Mouse (Mus musculus) skeletal muscle tissue, adult 2 months (tissue): ENCODE results near the gene Ncbp2.

ENCODE experiments used
- DNase-seq: peaks from one replicate; pipeline ENCODE4 v3.0.0-alpha.2; 2012; ENCODE audit warnings: low read depth, low spot score

Gene Ncbp2

DNA sequence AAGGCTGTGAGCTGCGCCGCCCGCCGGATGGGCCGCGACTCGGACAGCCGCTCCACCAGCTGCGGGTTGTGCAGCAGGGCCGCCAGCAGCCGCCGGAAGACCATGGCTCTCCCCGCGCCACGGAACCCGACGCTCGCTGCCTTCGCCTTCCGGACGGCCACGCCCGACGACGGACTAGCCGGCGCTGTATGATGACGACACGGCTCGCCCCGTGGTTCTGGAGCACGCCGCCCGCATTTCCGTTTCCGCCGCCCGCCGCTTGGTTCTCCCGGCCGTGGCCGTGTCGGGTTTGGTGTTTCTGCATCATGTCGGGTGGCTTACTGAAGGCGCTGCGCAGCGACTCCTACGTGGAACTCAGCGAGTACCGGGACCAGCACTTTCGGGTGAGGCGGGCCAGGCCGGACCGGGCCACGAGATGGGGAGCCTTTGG lies at the start of gene Ncbp2, which contains the start of gene 0610012G03Rik:
Gene Ncbp2 (plus strand): TSS at position 169 of the 430 bp plus-strand sequence.
Gene 0610012G03Rik (minus strand): TSS at position 150 of the 430 bp plus-strand sequence.
- DNase-seq = peak; percentile 93

DNA sequence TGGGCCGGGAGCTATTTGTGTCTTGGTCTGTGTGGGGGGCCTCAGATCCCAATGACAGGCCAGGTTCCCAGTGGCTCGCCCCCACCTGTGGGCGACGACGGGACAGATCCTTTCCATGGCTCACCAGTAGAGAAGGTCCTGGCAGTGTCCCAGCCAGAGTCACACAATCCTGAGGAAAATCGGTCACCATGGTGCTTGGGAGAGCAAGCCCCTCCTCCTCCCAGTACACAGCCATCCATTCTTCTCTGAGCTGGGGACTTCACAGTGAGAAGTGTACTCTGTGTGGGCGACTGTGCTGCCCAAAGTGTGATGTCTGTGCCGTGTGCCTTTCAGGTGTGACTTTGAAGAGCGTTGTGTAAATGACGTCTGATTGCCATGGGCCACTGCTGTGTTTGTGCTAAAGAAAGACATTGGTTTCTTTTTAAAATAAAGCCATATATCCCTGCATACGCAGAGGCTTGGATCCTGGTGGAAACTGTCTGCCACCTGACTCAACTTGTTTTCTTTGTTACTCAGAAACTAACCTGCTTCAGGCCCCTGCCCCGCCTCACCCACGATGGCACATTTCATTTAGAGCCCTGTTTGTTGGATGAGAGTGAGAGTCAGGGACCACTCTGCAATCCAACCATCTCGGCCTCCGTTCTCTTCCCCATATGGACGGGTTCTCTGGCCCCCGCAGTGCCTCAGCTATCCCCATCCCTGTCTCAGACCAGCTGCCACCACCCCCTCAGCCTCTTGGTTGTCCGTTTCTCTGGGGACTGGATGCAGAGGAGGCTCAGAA lies 49.6 kb upstream of the Ncbp2 start:
- no peak for DNase-seq

DNA sequence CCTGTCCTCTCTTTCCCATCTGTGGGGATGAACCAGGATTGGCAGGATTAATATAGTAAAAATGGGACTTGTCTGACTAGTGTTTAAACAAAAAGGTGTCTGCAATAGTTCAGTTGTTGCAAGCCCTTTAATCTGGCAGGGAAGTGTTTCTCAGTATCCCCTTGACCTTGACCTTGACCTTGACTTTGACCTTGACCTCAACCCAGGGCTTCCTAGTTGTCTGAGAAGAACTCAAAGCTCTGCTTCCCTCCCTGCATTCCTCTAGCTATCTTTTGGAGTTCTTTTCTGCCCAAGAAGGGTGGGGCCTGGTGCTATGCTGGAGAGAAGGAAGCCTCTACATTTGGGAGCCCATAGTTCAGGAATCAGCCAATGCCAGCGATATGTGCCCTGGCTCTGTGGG lies 46.4 kb upstream of the Ncbp2 start:
- no peak for DNase-seq

GRCm38 (mm10) chr16:31903239-31903638 lies 45.1 kb upstream of the Ncbp2 start:
- no peak for DNase-seq

DNA sequence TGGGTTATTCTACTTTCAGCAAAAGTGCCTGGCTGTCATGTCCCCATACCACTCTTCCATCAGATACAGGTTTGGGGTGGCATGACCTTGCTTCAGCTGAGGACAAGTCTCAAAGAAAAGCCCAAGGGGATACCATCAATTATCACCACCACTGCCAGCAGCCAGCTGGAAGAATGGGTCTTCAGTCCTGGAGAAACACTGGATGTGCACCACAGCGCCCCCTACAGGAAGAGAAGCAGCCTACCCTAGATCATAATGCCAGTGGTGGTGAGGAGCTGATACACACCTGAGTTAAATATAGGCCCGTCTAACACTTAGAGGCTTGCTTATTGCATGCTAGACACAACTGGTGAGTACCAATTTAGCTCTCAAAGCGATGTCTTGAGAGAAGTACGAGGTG lies 43.0 kb upstream of the Ncbp2 start:
- DNase-seq = no peak

GRCm38 (mm10) chr16:31905891-31906825 lies 42.2 kb upstream of the Ncbp2 start:
- DNase-seq = no peak

DNA sequence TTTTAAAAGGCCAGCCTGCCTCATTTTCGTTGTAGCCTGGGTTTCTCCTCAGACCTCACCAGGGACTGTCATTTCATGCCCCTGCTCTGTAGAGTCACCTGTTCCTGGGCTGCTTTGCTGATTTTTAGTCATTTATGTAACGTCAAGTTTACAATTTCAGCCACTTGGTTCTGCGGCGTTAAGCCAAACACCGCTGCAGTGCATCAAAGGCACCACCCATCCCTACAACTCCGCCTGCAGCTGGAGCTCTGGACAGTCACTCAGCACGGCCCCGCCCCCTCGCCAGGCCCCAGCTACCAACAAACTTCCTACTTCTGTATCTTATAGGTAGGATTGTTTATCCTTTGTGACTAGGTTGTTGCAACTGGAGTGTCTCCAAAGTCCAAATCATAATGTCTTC lies 41.4 kb upstream of the Ncbp2 start:
- no peak for DNase-seq

DNA sequence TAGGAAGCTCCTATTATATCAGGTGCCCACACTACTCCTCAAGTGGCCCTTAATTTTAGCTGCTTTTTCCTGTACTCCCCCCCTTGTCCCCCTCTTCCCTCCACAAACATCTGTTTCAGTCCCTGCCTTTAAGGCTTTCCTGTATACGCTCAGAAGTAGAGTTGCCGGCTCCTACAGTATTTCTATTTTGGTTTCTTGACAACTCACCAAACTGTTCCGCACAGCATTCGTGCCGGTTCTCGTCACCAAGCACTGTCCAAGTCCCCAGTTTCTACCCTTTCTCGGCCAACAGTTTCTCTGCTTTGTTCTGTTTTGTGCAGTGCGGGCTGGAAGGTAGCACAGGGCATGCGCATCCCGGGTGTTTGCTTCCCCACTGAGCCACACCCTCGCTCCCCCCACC lies 39.4 kb upstream of the Ncbp2 start:
- no peak for DNase-seq

GRCm38 (mm10) chr16:31910281-31910847 lies 37.9 kb upstream of the Ncbp2 start:
- no peak for DNase-seq

- DNase-seq = no peak
These were observed 30.5 kb upstream of the Ncbp2 start for GRCm38 (mm10) chr16:31917776-31918175.

GRCm38 (mm10) chr16:31918248-31918724 lies 30.0 kb upstream of the Ncbp2 start:
- DNase-seq = peak; percentile 42

DNA sequence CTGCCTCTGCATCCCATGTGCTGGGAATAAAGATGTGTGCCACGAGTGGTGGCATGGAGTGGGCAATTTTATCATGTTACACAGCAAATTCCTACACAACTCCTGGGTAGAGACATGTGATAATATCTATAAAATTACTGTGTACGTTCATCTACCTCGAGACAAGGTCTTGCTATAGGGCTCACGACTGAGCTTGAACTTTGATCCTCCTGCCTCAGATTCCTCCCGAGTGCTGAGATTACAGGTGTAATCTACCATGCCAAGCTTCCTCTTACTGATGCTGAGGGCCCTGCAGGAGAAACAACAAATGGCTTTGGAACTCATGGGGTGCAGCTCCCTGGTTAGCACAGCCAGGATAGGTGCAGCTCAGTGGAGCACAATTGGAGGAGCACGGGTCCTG lies 23.9 kb upstream of the Ncbp2 start:
- DNase-seq = no peak

- DNase-seq = no peak
These were observed 22.2 kb upstream of the Ncbp2 start for GRCm38 (mm10) chr16:31926091-31926490.

DNA sequence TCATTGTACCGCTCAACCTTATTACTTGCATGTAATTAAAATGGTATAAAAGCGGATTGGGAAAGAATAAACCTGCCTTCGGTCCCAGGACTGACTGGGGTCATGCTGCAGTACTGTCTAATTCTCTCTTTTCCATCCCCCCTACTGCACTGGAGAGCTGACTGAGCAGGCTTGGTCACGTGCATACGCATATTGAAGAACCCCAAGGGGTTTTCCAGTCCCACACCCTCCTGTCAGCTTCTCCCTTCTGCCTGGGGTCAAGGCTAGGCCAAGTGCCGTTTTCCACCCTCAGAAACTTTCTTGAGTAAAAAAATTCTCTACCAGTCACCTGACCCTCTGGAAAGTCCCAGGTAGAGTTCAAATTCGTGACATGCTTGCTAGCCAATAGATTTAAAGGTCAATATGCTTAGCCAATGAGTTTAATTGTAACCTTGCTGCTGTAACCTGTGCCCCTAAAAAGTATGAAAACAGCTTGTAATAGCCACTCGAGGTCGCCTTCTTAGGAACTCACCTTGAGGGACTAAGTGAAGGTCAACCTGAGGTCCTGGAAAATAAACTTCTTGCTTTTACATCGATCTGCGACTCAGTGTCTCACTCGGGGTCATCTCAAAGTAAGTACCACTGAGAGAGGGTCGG lies 21.6 kb upstream of the Ncbp2 start:
- DNase-seq = no peak

DNA sequence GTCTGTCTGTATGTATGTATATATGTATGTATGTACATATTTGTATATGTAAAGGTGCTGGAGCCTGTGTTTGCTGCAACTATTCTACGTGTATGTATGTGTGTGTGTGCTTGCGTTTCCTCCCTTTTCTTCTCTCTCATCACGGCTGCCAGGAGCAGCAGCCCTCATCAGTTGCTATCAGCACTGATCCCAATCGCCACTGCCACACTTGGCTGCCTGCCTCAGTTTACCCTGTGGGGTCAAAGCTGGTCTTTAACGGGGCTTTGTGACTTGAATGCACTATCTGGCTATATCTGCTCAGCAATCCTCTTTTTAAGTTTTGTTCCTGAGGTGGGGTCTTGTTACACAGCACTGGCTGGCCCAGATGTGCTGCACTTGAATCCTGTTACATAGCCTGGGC lies 20.9 kb upstream of the Ncbp2 start:
- DNase-seq = no peak

DNA sequence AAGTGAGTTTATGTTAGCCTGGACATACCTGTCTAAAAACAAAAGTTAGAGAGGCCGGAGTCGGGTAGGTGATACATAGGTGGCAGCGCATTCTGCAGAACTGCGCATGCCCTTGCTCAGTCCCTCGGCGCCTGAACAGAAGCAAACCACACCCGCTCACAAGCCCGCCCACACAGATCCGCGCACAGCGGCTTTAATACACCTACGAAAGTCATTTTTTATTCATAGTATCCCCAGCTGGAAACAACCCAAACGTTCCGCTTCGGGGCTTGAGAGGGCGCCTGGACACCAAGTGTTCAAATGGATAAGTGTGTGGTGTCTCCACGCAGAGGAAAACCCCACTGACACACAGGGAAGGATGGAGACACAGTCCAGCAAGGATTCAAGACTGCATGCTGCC lies 17.0 kb upstream of the Ncbp2 start:
- DNase-seq = no peak

DNA sequence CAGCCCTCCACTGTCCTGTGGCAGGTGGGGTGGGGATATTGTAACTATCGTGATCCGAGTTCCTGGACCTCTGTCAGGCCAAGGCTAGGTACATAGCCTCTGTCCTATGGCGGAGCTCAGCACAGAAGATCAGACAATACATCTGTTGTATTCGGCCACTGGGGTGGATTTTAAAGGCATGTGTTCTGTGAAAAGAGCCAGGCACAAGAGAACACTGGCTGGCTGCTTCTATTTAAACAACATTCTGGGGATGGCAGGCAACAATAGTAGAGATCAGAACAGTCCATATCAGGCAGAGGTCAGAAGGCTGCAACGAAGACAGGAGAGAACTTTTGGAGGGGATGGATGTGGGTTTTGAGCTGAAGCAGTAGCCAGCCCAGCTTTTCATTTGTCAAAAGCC lies 16.1 kb upstream of the Ncbp2 start:
- DNase-seq = no peak

DNA sequence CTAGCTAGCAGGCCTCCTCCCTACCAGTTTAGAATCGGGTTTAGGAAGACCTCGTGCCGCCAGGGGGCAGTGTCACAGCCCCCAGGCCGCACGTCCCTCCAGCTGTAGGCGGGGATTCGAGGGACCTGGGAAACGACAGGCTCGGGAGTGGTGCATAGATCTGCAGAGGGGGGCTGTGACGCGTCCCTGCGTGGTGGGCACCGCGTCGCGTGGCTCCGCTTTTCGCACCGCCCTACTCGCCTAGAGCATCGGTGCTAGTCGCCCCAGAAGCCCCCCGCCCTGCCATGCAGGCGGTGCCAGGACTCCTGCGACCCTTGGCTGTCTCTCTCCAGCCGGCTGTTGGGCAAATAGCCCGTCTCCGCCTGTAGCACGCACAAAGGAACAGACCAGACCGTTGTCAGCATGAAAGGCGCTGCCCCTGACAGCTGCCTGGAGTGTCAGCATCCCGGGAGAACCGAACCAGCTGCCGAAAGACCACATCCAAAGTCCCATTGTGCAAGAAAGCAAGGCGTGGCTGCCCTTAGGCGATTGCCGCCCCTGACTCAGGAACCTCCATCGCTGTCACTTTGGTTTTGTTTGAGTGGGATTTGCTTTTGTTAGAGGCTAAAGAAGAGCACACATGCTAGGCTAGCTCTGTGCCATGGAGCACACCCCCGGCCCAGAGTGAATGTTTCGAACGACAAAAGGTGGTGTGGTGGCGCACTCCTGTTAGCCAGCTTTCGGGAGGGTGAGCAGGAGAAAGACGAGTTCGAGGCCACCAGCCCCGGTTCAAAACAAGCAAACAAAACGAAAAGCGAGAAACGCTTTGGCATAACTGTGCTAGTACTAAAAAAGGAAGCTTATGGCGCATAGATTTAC lies 15.2 kb upstream of the Ncbp2 start:
- DNase-seq = peak; percentile 89

GRCm38 (mm10) chr16:31933751-31934549 lies 14.4 kb upstream of the Ncbp2 start, which contains the start of gene Pigz:
TSS of gene Pigz (plus strand) at chr16:31933851.
- DNase-seq = peak; percentile 27

DNA sequence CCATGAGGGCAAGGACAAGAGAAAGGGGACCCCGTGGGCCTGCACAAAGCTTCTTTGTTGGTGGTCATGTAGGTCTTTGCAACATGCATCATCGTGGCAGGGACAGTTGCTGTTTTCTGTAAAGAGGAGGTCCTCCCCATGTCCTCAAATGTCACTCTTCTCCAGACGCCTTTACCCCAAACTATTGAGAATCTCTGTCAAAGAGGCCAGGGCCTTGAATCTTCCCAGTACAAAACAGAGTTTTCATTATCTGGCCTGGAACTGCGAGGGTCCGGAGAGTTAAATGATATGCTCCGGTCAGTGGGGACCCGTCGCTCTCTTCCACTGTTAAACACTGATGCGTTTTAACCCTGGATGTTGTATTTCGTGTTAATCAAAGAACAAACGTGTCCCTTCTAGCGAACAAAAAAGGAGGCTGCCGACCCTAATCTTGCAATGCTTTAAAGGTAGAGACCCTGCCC lies 13.7 kb upstream of the Ncbp2 start:
- no peak for DNase-seq
